ENCODE assay signal across 9 mouse cellular contexts in the genomic region with DNA sequence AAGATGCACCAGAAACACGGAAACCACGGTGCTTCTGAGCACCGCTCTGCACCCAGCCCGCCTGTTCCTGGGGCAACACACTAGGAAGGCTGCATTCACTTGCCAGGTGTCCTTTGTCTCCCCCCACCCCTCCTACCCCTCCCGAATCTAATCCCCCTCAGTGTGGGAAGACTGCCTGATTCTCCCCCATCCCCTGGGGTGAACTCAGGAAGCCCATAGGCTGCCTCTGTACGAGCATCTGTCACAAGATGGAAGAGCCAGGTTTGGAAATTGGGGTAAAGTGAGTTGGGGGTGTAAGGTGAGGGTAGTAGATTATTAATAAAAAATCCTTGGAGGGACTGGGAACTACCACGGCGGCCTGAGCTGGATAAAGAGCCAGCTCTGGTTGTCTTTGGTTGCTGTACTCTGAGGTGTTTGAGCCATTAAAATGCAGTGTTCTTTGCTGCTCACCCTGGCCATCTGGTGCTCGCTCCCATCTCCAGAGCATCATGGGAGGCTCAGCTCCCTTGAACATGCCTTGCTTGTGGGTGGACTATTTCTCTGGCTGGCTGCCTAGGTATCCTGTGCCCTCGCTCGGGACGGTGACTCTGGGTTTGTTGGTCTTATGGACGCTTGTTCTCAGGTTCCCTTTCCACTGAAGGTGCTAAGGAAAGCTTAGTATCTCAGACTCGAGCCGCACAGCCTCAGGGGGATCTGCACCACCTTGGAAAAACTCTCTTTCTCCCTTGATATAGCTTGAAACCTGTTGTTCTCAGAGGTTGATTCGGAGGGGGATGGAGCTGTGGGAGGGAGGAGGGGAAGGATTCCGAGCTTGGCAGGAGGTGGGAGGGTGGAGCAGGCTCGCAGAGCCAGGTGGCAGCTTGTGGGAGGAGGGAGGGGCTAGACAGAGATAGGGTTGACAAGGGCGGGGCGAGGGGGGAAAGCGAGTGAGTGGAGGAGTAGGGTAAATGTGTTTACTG.
A peak's percentile ranks its signal among the peaks of the same experiment; 100 is the strongest.
DNase-seq lines count a peak whose midpoint lies in the region; ATAC-seq and TF ChIP-seq lines count a peak whose summit lies in the region.
"Had no signal": no experiment of that assay in that cellular context is flagged by ENCODE, and none has a peak within 500 bp of the region (broad histone marks: within the 10 kb centered on the region; RNA-seq: fewer than 3 reads in every experiment).

No protein-coding gene starts in this region.

- no peak overlapping the region for H3K4me3 ChIP-seq in lung, postnatal 0 days (ENCODE audit: low read depth, low read length)
- H3K4me3 ChIP-seq in embryonic facial prominence, embryonic 13.5 days: no peak overlapping the region; the same call in 1 of the 2 replicates
- H3K4me3 ChIP-seq in hindbrain, embryonic 16.5 days (ENCODE audit: low read length): no peak overlapping the region
- H3K4me3 ChIP-seq in midbrain, embryonic 10.5 days: peak overlapping the region; percentile 35
- H3K4me3 ChIP-seq: liver, embryonic 13.5 days had no signal

- WGBS in lung, postnatal 0 days: 4% methylated on average over 20 of the region's 21 CpGs
- 7% methylated on average over 21 of the region's 21 CpGs for WGBS in embryonic facial prominence, embryonic 13.5 days
- 9% methylated on average over 21 of the region's 21 CpGs for WGBS in hindbrain, embryonic 16.5 days
- WGBS in midbrain, embryonic 10.5 days: 6% methylated on average over 21 of the region's 21 CpGs

- H3K9me3 ChIP-seq in lung, postnatal 0 days (ENCODE audit: low read length): no peaks in the 10 kb centered on the region
- H3K9me3 ChIP-seq in embryonic facial prominence, embryonic 13.5 days: no peaks in the 10 kb centered on the region
- H3K9me3 ChIP-seq in hindbrain, embryonic 16.5 days (ENCODE audit: control insufficient read depth, low read length): no peaks in the 10 kb centered on the region
- no peaks in the 10 kb centered on the region for H3K9me3 ChIP-seq in midbrain, embryonic 10.5 days (replicated peaks)
- H3K9me3 ChIP-seq: liver, embryonic 13.5 days had no signal

- no peak overlapping the region for H3K27ac ChIP-seq in lung, postnatal 0 days (ENCODE audit: low read length)
- H3K27ac ChIP-seq in embryonic facial prominence, embryonic 13.5 days: no peak overlapping the region
- peak overlapping the region; percentile 59 for H3K27ac ChIP-seq in hindbrain, embryonic 16.5 days (ENCODE audit: low read depth, low read length)
- H3K27ac ChIP-seq in midbrain, embryonic 10.5 days (replicated peaks): peak overlapping the region; percentile 55
- H3K27ac ChIP-seq: liver, embryonic 13.5 days had no signal

- no peak for ATAC-seq in lung, postnatal 0 days
- ATAC-seq in embryonic facial prominence, embryonic 13.5 days (ENCODE audit: insufficient number of reproducible peaks, insufficient read depth, low FRiP score, low TSS enrichment, low read depth): no peak
- peak; percentile 73 for ATAC-seq in hindbrain, embryonic 16.5 days

- H3K9ac ChIP-seq in lung, postnatal 0 days (replicated peaks; ENCODE audit: low read depth): no peak overlapping the region
- H3K9ac ChIP-seq in embryonic facial prominence, embryonic 13.5 days: no peak overlapping the region
- no peak overlapping the region for H3K9ac ChIP-seq in hindbrain, embryonic 16.5 days (ENCODE audit: low read depth, low read length)
- H3K9ac ChIP-seq: liver, embryonic 13.5 days had no signal

- H3K4me2 ChIP-seq in lung, postnatal 0 days (replicated peaks; ENCODE audit: low read depth, low read length): no peak overlapping the region
- H3K4me2 ChIP-seq in embryonic facial prominence, embryonic 13.5 days: peak overlapping the region; percentile 35
- peak overlapping the region; percentile 37 for H3K4me2 ChIP-seq in hindbrain, embryonic 16.5 days (ENCODE audit: low read length)
- H3K4me2 ChIP-seq: liver, embryonic 13.5 days had no signal

- no peak for TF ChIP-seq CTCF in lung, postnatal 0 days (IDR thresholded peaks at IDR 0.05)

- no peaks in the 10 kb centered on the region for H3K27me3 ChIP-seq in lung, postnatal 0 days (replicated peaks; ENCODE audit: insufficient read depth, low read length)
- no peaks in the 10 kb centered on the region for H3K27me3 ChIP-seq in embryonic facial prominence, embryonic 13.5 days
- H3K27me3 ChIP-seq in hindbrain, embryonic 16.5 days (replicated peaks; ENCODE audit: control insufficient read depth, insufficient read depth, low read length): no peaks in the 10 kb centered on the region; the same call in 1 of the 2 replicates
- no peaks in the 10 kb centered on the region for H3K27me3 ChIP-seq in midbrain, embryonic 10.5 days (ENCODE audit: low read depth, poor library complexity, severe bottlenecking)
- H3K27me3 ChIP-seq: liver, embryonic 13.5 days had no signal

- no peaks in the 10 kb centered on the region for H3K36me3 ChIP-seq in lung, postnatal 0 days (ENCODE audit: insufficient read depth, low read length)
- no peaks in the 10 kb centered on the region for H3K36me3 ChIP-seq in embryonic facial prominence, embryonic 13.5 days
- no peaks in the 10 kb centered on the region for H3K36me3 ChIP-seq in hindbrain, embryonic 16.5 days (ENCODE audit: control insufficient read depth, insufficient read depth, low read length)
- H3K36me3 ChIP-seq in midbrain, embryonic 10.5 days: no peaks in the 10 kb centered on the region
- H3K36me3 ChIP-seq: liver, embryonic 13.5 days had no signal

- TF ChIP-seq EP300 in lung, postnatal 0 days (IDR thresholded peaks at IDR 0.05): no peak

- H3K4me1 ChIP-seq in lung, postnatal 0 days (ENCODE audit: insufficient read depth, low read depth, low read length): no peaks in the 10 kb centered on the region
- H3K4me1 ChIP-seq in embryonic facial prominence, embryonic 13.5 days: peaks cover 18% of the 10 kb centered on the region
- peaks cover 9% of the 10 kb centered on the region for H3K4me1 ChIP-seq in hindbrain, embryonic 16.5 days (ENCODE audit: control insufficient read depth, insufficient read depth, low read depth, low read length)
- H3K4me1 ChIP-seq in midbrain, embryonic 10.5 days: peaks cover 19% of the 10 kb centered on the region
- H3K4me1 ChIP-seq: liver, embryonic 13.5 days had no signal

- peak; percentile 20 for DNase-seq in lung, postnatal 0 days (ENCODE audit: low spot score)
- DNase-seq in lung, postnatal 4 days: no peak
- peak; percentile 25 for DNase-seq in midbrain, embryonic 10.5 days (ENCODE audit: low spot score)
- DNase-seq in c-Kit-positive CD71-positive TER-119-positive erythroid progenitor cells, embryonic 14.5 days (ENCODE audit: low spot score): no peak
- DNase-seq in ovary, postnatal 36 days (ENCODE audit: low spot score): no peak
- no peak for DNase-seq in adrenal gland, adult 18-20 months (ENCODE audit: low spot score in 2 of 2)
- DNase-seq: liver, embryonic 13.5 days had no signal

Comparison
In these comparisons a context has a peak if more than half of its experiments do, and no peak if none do; other contexts are left out.
1. DNase-seq: peak in lung, postnatal 0 days (single experiment) and midbrain, embryonic 10.5 days (single experiment); none in lung, postnatal 4 days (0 of 2), c-Kit-positive CD71-positive TER-119-positive erythroid progenitor cells, embryonic 14.5 days (single experiment), ovary, postnatal 36 days (single experiment) and adrenal gland, adult 18-20 months (0 of 2).
2. H3K27ac ChIP-seq: peak in hindbrain, embryonic 16.5 days (single experiment) and midbrain, embryonic 10.5 days (single experiment); none in lung, postnatal 0 days (single experiment) and embryonic facial prominence, embryonic 13.5 days (single experiment).